Mouse (Mus musculus): ENCODE measurements around the gene Slc16a1. TPM values are rescaled to one million over a fixed set of nuclear protein-coding genes. Genes with fewer than 3 reads are reported as not detected.
A peak's percentile ranks its signal among the peaks of the same experiment; 100 is the strongest.

Gene Slc16a1
- polyA plus RNA-seq, 1 experiment from 2014 or later, result 31.9 TPM

- Histone ChIP-seq H3K4me3 (ENCODE audit: low read depth, low read length) (peak overlapping the region; percentile 30), H3K27ac (ENCODE audit: low read depth, low read length) (no peak overlapping the region), H3K9me3 (ENCODE audit: control insufficient read depth, low read length) (no peaks in the 10 kb centered on the region), H3K4me2 (peak overlapping the region; percentile 56), H3K36me3 (ENCODE audit: control insufficient read depth, insufficient read depth, low read length) (no peaks in the 10 kb centered on the region), H3K4me1 (ENCODE audit: control insufficient read depth, insufficient read depth, low read length) (peaks cover 9% of the 10 kb centered on the region), H3K27me3 (ENCODE audit: control insufficient read depth, insufficient read depth, low read length) (no peaks in the 10 kb centered on the region; the same call in 1 of the 2 replicates), H3K9ac (ENCODE audit: low read length) (peak overlapping the region; percentile 58)
- DNase-seq (ENCODE audit: low spot score, missing footprints), result peak; percentile 97
- WGBS, result 6% methylated on average over 23 of the region's 23 CpGs
- peak; percentile 88 for ATAC-seq (ENCODE audit: low FRiP score)
Measured at GRCm38 (mm10) chr3:104675258-104675851, 36.9 kb downstream of the Slc16a1 start.

- H3K27ac ChIP-seq (ENCODE audit: low read depth, low read length), result no peak overlapping the region
- H3K4me2 ChIP-seq, result no peak overlapping the region
- H3K36me3 ChIP-seq (ENCODE audit: control insufficient read depth, insufficient read depth, low read length), result no peaks in the 10 kb centered on the region
- H3K4me1 ChIP-seq (ENCODE audit: control insufficient read depth, insufficient read depth, low read length), result peaks cover 9% of the 10 kb centered on the region
- no peak for DNase-seq (ENCODE audit: low spot score, missing footprints)
- H3K9ac ChIP-seq (ENCODE audit: low read length), result no peak overlapping the region
- H3K27me3 ChIP-seq (ENCODE audit: control insufficient read depth, insufficient read depth, low read length), result no peaks in the 10 kb centered on the region; the same call in 1 of the 2 replicates
- H3K9me3 ChIP-seq (ENCODE audit: control insufficient read depth, low read length), result no peaks in the 10 kb centered on the region
- H3K4me3 ChIP-seq (ENCODE audit: low read depth, low read length), result no peak overlapping the region
- WGBS, result 91% methylated on average over 2 of the region's 2 CpGs
- no peak for ATAC-seq (ENCODE audit: low FRiP score)
Measured at GRCm38 (mm10) chr3:104677781-104678180, 39.3 kb downstream of the Slc16a1 start.

GRCm38 (mm10) chr3:104678826-104679225 is 40.4 kb downstream of the Slc16a1 start:
- 88% methylated on average over 8 of the region's 8 CpGs for WGBS
- H3K4me2 ChIP-seq, result no peak overlapping the region
- H3K4me3 ChIP-seq (ENCODE audit: low read depth, low read length), result no peak overlapping the region
- H3K4me1 ChIP-seq (ENCODE audit: control insufficient read depth, insufficient read depth, low read length), result peaks cover 9% of the 10 kb centered on the region
- H3K36me3 ChIP-seq (ENCODE audit: control insufficient read depth, insufficient read depth, low read length), result no peaks in the 10 kb centered on the region
- H3K27ac ChIP-seq (ENCODE audit: low read depth, low read length), result no peak overlapping the region
- no peaks in the 10 kb centered on the region; the same call in 1 of the 2 replicates for H3K27me3 ChIP-seq (ENCODE audit: control insufficient read depth, insufficient read depth, low read length)
- no peak overlapping the region for H3K9ac ChIP-seq (ENCODE audit: low read length)
- no peaks in the 10 kb centered on the region for H3K9me3 ChIP-seq (ENCODE audit: control insufficient read depth, low read length)
- DNase-seq (ENCODE audit: low spot score, missing footprints), result no peak
- no peak for ATAC-seq (ENCODE audit: low FRiP score)

- Histone ChIP-seq H3K27me3 (ENCODE audit: control insufficient read depth, insufficient read depth, low read length) (no peaks in the 10 kb centered on the region), H3K4me1 (ENCODE audit: control insufficient read depth, insufficient read depth, low read length) (no peaks in the 10 kb centered on the region), H3K36me3 (ENCODE audit: control insufficient read depth, insufficient read depth, low read length) (no peaks in the 10 kb centered on the region), H3K4me2 (no peak overlapping the region), H3K9me3 (ENCODE audit: control insufficient read depth, low read length) (no peaks in the 10 kb centered on the region), H3K4me3 (ENCODE audit: low read depth, low read length) (no peak overlapping the region), H3K27ac (ENCODE audit: low read depth, low read length) (no peak overlapping the region), H3K9ac (ENCODE audit: low read length) (no peak overlapping the region)
- 63% methylated on average over 11 of the region's 11 CpGs for WGBS
- DNase-seq (ENCODE audit: low spot score, missing footprints) (peak; percentile 95), ATAC-seq (ENCODE audit: low FRiP score) (peak; percentile 77)
Measured at GRCm38 (mm10) chr3:104682671-104683504, 44.4 kb downstream of the Slc16a1 start.

GRCm38 (mm10) chr3:104700751-104701335 is 62.4 kb downstream of the Slc16a1 start:
- ATAC-seq (ENCODE audit: low FRiP score) (peak; percentile 93), DNase-seq (ENCODE audit: low spot score, missing footprints) (peak; percentile 96)
- Histone ChIP-seq H3K9ac (ENCODE audit: low read length) (no peak overlapping the region), H3K27ac (ENCODE audit: low read depth, low read length) (no peak overlapping the region), H3K27me3 (ENCODE audit: control insufficient read depth, insufficient read depth, low read length) (peaks cover 13% of the 10 kb centered on the region; the same call in 1 of the 2 replicates), H3K4me1 (ENCODE audit: control insufficient read depth, insufficient read depth, low read length) (peaks cover 2% of the 10 kb centered on the region; the same call in 1 of the 2 replicates), H3K4me3 (ENCODE audit: low read depth, low read length) (no peak overlapping the region), H3K36me3 (ENCODE audit: control insufficient read depth, insufficient read depth, low read length) (no peaks in the 10 kb centered on the region), H3K4me2 (no peak overlapping the region), H3K9me3 (ENCODE audit: control insufficient read depth, low read length) (no peaks in the 10 kb centered on the region)
- WGBS, result 7% methylated on average over 23 of the region's 23 CpGs

- no peak overlapping the region for H3K4me3 ChIP-seq (ENCODE audit: low read depth, low read length)
- H3K27ac ChIP-seq (ENCODE audit: low read depth, low read length), result no peak overlapping the region
- no peak overlapping the region for H3K4me2 ChIP-seq
- ATAC-seq (ENCODE audit: low FRiP score) (no peak), DNase-seq (ENCODE audit: low spot score, missing footprints) (no peak)
- H3K27me3 ChIP-seq (ENCODE audit: control insufficient read depth, insufficient read depth, low read length), result peaks cover 9% of the 10 kb centered on the region; the same call in 1 of the 2 replicates
- H3K9me3 ChIP-seq (ENCODE audit: control insufficient read depth, low read length), result no peaks in the 10 kb centered on the region
- H3K9ac ChIP-seq (ENCODE audit: low read length), result no peak overlapping the region
- peaks cover 2% of the 10 kb centered on the region; the same call in 1 of the 2 replicates for H3K4me1 ChIP-seq (ENCODE audit: control insufficient read depth, insufficient read depth, low read length)
- H3K36me3 ChIP-seq (ENCODE audit: control insufficient read depth, insufficient read depth, low read length), result no peaks in the 10 kb centered on the region
- WGBS, result 86% methylated on average over 1 of the region's 1 CpGs
Measured at GRCm38 (mm10) chr3:104701761-104702160, 63.3 kb downstream of the Slc16a1 start.

GRCm38 (mm10) chr3:104703941-104704340 is 65.5 kb downstream of the Slc16a1 start:
- ATAC-seq (ENCODE audit: low FRiP score) (no peak), DNase-seq (ENCODE audit: low spot score, missing footprints) (no peak)
- Histone ChIP-seq H3K9ac (ENCODE audit: low read length) (no peak overlapping the region), H3K27ac (ENCODE audit: low read depth, low read length) (no peak overlapping the region), H3K9me3 (ENCODE audit: control insufficient read depth, low read length) (no peaks in the 10 kb centered on the region), H3K27me3 (ENCODE audit: control insufficient read depth, insufficient read depth, low read length) (peaks cover 7% of the 10 kb centered on the region; the same call in 1 of the 2 replicates), H3K36me3 (ENCODE audit: control insufficient read depth, insufficient read depth, low read length) (no peaks in the 10 kb centered on the region), H3K4me2 (no peak overlapping the region), H3K4me3 (ENCODE audit: low read depth, low read length) (no peak overlapping the region), H3K4me1 (ENCODE audit: control insufficient read depth, insufficient read depth, low read length) (peaks cover 2% of the 10 kb centered on the region; the same call in 1 of the 2 replicates)
- WGBS, result 96% methylated on average over 4 of the region's 4 CpGs

GRCm38 (mm10) chr3:104706446-104706845 is 68.0 kb downstream of the Slc16a1 start:
- Histone ChIP-seq H3K9ac (ENCODE audit: low read length) (no peak overlapping the region), H3K27ac (ENCODE audit: low read depth, low read length) (no peak overlapping the region), H3K9me3 (ENCODE audit: control insufficient read depth, low read length) (no peaks in the 10 kb centered on the region), H3K27me3 (ENCODE audit: control insufficient read depth, insufficient read depth, low read length) (no peaks in the 10 kb centered on the region), H3K4me3 (ENCODE audit: low read depth, low read length) (no peak overlapping the region), H3K36me3 (ENCODE audit: control insufficient read depth, insufficient read depth, low read length) (no peaks in the 10 kb centered on the region), H3K4me2 (no peak overlapping the region), H3K4me1 (ENCODE audit: control insufficient read depth, insufficient read depth, low read length) (no peaks in the 10 kb centered on the region)
- 87% methylated on average over 2 of the region's 2 CpGs for WGBS
- ATAC-seq (ENCODE audit: low FRiP score) (no peak), DNase-seq (ENCODE audit: low spot score, missing footprints) (peak; percentile 65)
